Mouse (Mus musculus) hindbrain, embryonic 14.5 days (tissue): ENCODE measurements at regions not wholly inside any gene's neighbourhood (a gene's known extent, or its start where the extent isn't known, plus 50 kb on each side); places are given as distances from the start of the nearest gene placed in this dataset.

Source experiments
- ATAC-seq: fragments of 200-750 bp; cut with Nextera tagmentation; 2 replicates; pipeline ENCODE4 v1.8.0; 2017; ENCODE audit warnings: moderate number of reproducible peaks, mild to moderate bottlenecking, moderate TSS enrichment, moderate library complexity; ENCODE audit not compliant: low FRiP score
- DNase-seq: peaks from one replicate; pipeline ENCODE4 v3.0.0-alpha.2; 2015; ENCODE audit warnings: low spot score
- H3K27ac ChIP-seq: fragments of 300-500 bp; sonication (generic); 2 replicates; pipeline ENCODE4 v1.5.1; 2014; ENCODE audit warnings: mild to moderate bottlenecking, moderate library complexity
- H3K27me3 ChIP-seq: fragments of 300-500 bp; sonication (generic); 2 replicates; pipeline ENCODE4 v1.6.1; 2014; ENCODE audit warnings: mild to moderate bottlenecking, low read length, mixed read lengths; ENCODE audit not compliant: control insufficient read depth, insufficient read depth
- H3K36me3 ChIP-seq: fragments of 300-500 bp; sonication (generic); replicated peaks from 2 replicates; pipeline ENCODE4 v1.6.1; 2014; ENCODE audit not compliant: control insufficient read depth, insufficient read depth
- H3K4me1 ChIP-seq: fragments of 300-500 bp; sonication (generic); replicated peaks from 2 replicates; pipeline ENCODE4 v1.6.1; 2014; ENCODE audit warnings: antibody characterized with exemption, low read length, mixed read lengths; ENCODE audit not compliant: control insufficient read depth, insufficient read depth
- H3K4me2 ChIP-seq: fragments of 300-500 bp; sonication (generic); replicated peaks from 2 replicates; pipeline ENCODE4 v1.6.1; 2014; ENCODE audit warnings: mild to moderate bottlenecking, moderate library complexity
- H3K4me3 ChIP-seq: fragments of 300-500 bp; sonication (generic); replicated peaks from 2 replicates; pipeline ENCODE4 v1.5.1; 2014; ENCODE audit warnings: mild to moderate bottlenecking, low read length
- H3K9ac ChIP-seq: fragments of 300-500 bp; sonication (generic); 2 replicates; pipeline ENCODE4 v1.6.1; 2014
- H3K9me3 ChIP-seq: fragments of 300-500 bp; sonication (generic); 2 replicates; pipeline ENCODE4 v1.6.1; 2016; ENCODE audit warnings: low read length; ENCODE audit not compliant: control insufficient read depth
- WGBS: fragments of 180-500 bp; shearing (Covaris S2); extraction: QIAGEN DNeasy Blood & Tissue Kit; methylation state at CpG from one replicate; pipeline ENCODE4 v1.1.7; 2014; 5-methylcytosine and 5-hydroxymethylcytosine counted together

DNA sequence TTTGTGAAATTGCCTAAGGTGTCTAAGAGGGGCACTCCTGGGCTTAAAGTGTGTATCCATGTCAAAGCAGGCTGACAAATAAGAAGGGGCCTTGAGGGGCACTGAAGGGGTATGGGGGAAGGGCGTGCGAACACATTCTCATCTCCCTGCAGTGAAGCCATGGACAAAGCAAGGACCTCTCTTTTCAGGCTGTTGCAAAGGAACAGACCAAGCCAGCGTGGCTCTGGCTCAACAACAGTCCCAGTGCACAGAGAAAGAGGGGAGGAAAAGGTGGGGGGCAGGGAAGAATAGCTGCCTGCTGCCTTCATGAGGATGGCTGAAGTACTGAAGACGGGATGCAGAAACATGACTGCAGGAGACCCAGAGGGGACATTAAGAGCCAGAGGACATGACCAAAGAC, 184.9 kb upstream of the Rbms3 start:
- Histone ChIP-seq H3K27me3 (no peaks in the 10 kb centered on the region), H3K9ac (no peak overlapping the region), H3K27ac (no peak overlapping the region), H3K4me2 (no peak overlapping the region), H3K36me3 (no peaks in the 10 kb centered on the region), H3K4me1 (no peaks in the 10 kb centered on the region; the same call in 1 of the 2 replicates), H3K4me3 (no peak overlapping the region), H3K9me3 (no peaks in the 10 kb centered on the region)
- DNase-seq (no peak), ATAC-seq (no peak; the same call in 1 of the 2 replicates)
- 13% methylated on average over 4 of the region's 4 CpGs for WGBS

DNA sequence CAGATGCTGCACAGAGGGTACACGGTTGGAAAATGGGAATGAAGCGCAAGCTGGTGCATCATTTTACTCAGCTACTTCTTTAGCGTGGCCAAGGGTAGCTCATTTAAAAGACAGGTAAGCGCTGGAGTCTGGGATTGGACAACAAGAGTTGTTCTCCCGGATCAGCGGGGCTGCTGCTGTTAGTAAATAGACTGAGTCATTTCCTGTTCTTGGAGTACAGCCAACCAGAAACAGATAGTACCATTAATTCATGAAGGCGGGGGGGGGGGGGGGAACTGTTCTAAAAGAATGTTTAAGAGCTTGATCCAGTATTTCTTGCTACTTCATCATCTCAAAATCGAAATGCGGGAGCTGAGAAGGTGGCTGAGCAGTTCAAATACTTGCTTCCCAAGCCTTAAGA, 183.5 kb upstream of the Rbms3 start:
- ATAC-seq (no peak), DNase-seq (no peak)
- no peaks in the 10 kb centered on the region; the same call in 1 of the 2 replicates for H3K4me1 ChIP-seq
- no peak overlapping the region for H3K4me2 ChIP-seq
- H3K9ac ChIP-seq: no peak overlapping the region
- H3K27ac ChIP-seq: no peak overlapping the region
- no peak overlapping the region for H3K4me3 ChIP-seq
- no peaks in the 10 kb centered on the region for H3K27me3 ChIP-seq
- no peaks in the 10 kb centered on the region for H3K9me3 ChIP-seq
- 83% methylated on average over 9 of the region's 9 CpGs for WGBS
- H3K36me3 ChIP-seq: no peaks in the 10 kb centered on the region

DNA sequence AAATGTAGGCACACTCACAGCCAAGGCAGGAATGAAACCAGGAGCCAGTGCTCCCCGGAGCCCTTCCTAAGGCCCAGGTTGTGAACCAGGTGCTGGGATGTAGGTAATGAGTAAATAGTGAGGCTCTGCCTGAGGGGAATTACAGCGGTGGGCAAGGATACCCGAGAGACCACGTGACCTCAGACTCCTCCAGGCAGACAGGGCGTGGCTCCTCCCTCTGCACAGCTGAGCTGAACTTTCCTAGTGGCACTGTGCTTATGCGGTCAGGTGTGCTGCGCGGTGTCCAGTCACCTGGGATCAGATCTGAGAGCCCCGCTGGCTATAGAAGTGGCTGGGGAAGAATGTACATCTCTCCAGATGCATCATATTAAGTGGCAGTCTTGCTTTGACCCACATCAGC, 176.1 kb upstream of the Rbms3 start:
- Histone ChIP-seq H3K36me3 (no peaks in the 10 kb centered on the region), H3K4me3 (no peak overlapping the region), H3K4me2 (no peak overlapping the region), H3K27ac (no peak overlapping the region), H3K27me3 (no peaks in the 10 kb centered on the region), H3K9me3 (no peaks in the 10 kb centered on the region), H3K4me1 (no peaks in the 10 kb centered on the region), H3K9ac (no peak overlapping the region)
- ATAC-seq: no peak
- DNase-seq: no peak
- 77% methylated on average over 9 of the region's 9 CpGs for WGBS

DNA sequence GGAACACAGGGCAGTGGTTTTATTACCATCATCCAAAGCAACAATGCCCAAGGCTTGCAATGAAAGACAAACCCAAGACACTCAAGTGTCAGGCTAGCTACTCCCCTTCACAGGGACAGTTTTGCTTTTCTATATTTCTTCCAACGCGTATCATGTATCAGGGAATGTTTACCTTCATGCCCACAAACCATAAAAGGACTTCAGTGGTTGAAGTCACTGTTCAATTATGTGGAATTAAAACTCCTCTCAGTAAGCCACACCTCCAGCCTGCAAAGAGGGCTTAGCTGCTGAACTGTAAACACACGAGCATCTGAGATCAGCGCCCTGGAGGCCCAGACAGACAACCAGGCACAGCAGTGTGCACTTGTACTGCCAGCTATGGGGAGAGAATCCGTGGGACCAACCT, 154.5 kb upstream of the Rbms3 start:
- Histone ChIP-seq H3K4me1 (no peaks in the 10 kb centered on the region), H3K4me2 (no peak overlapping the region), H3K9ac (no peak overlapping the region), H3K27ac (no peak overlapping the region), H3K36me3 (no peaks in the 10 kb centered on the region), H3K27me3 (no peaks in the 10 kb centered on the region), H3K9me3 (no peaks in the 10 kb centered on the region), H3K4me3 (no peak overlapping the region)
- no peak for ATAC-seq
- WGBS: 73% methylated on average over 5 of the region's 5 CpGs
- DNase-seq: no peak

DNA sequence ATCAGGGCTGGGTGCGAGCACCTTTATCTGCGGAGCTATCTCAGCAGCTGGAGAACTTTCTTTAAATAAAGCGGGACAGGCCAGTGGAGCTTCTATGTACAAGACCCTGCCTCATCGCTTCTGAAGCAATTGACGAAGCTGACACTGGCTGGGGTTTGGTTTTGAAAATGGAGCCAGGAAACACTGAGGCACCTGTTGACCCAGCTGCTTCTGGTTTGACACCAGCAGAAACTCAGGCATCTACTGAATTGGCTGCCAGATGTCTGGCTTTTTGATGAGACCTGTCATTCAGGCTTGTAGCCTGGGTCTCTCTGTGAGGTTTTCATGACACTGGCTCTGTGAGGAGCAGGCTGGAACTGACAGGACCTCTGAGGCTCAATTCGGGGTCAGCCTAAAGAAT, 124.9 kb upstream of the Rbms3 start:
- Histone ChIP-seq H3K4me1 (no peaks in the 10 kb centered on the region), H3K27ac (no peak overlapping the region), H3K9ac (no peak overlapping the region), H3K27me3 (no peaks in the 10 kb centered on the region), H3K36me3 (no peaks in the 10 kb centered on the region), H3K4me3 (no peak overlapping the region), H3K9me3 (no peaks in the 10 kb centered on the region), H3K4me2 (no peak overlapping the region)
- DNase-seq (no peak), ATAC-seq (no peak)
- 88% methylated on average over 6 of the region's 6 CpGs for WGBS

DNA sequence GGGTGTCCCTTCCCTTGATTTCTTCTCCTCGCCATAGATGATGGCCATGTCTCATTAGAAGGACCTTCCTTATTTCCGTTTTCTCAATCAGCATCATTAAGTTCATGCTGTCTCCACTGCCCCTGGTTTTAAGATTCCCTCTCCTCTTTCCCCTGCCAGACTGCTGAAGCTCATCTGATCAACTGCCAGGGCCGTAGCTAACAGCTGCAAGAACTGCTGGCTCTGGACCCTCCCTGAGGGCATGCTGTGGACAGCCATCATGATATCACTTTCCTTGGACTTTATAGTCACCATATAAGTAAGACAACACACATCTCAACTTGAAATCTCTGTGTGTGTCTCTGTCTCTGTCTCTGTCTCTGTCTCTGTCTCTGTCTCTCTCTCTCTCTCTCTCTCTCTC, 123.8 kb upstream of the Rbms3 start:
- no peak overlapping the region for H3K9ac ChIP-seq
- WGBS: 73% methylated on average over 3 of the region's 3 CpGs
- H3K27ac ChIP-seq: no peak overlapping the region
- DNase-seq (no peak), ATAC-seq (no peak)
- H3K36me3 ChIP-seq: no peaks in the 10 kb centered on the region
- H3K9me3 ChIP-seq: no peaks in the 10 kb centered on the region
- H3K4me3 ChIP-seq: no peak overlapping the region
- H3K4me2 ChIP-seq: no peak overlapping the region
- H3K27me3 ChIP-seq: no peaks in the 10 kb centered on the region
- H3K4me1 ChIP-seq: no peaks in the 10 kb centered on the region

DNA sequence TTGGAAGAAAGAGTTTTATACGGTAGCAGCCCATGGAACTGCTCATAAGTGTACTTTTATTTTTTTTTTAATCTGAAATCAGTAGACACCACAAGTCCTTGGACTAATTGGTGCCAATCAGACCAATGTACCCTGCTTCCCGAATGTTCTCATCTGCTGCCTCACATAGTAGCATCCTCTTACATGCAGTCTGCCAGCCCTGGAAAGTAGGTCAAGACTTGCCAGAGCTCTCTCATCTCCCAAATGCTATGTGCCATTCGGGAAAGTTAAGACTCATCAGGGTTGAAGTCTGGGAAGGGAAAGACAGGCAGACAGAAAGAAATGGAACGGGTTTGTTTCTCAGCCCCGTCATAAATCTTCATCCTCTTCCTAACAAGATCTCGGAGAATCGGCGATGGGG, 115.2 kb upstream of the Rbms3 start:
- no peak for ATAC-seq
- DNase-seq: no peak
- WGBS: 93% methylated on average over 8 of the region's 8 CpGs
- H3K4me3 ChIP-seq: no peak overlapping the region
- no peak overlapping the region for H3K9ac ChIP-seq
- no peaks in the 10 kb centered on the region for H3K4me1 ChIP-seq
- no peaks in the 10 kb centered on the region for H3K27me3 ChIP-seq
- H3K4me2 ChIP-seq: no peak overlapping the region
- H3K27ac ChIP-seq: no peak overlapping the region
- H3K36me3 ChIP-seq: no peaks in the 10 kb centered on the region
- no peaks in the 10 kb centered on the region for H3K9me3 ChIP-seq

DNA sequence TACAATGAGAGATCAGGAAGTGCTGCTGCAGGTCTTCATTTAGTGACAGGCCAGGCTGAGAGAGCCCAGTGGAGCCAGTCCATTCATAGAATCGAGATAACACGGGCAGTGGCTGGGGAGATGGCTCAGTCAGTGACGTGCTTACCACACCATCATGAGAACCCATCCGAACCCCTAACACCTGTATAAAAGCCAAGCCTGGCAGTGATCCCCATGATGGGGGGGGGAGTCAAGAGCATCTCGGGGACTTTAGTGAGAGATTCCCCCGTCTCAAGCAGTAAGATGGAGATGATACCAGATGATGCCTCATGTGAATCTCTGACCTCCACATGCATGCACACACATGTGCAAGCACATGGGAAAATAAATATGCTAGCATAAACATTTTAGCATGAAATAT, 99.7 kb upstream of the Rbms3 start:
- Histone ChIP-seq H3K9me3 (no peaks in the 10 kb centered on the region), H3K4me2 (no peak overlapping the region), H3K27me3 (no peaks in the 10 kb centered on the region), H3K36me3 (no peaks in the 10 kb centered on the region), H3K27ac (no peak overlapping the region), H3K9ac (no peak overlapping the region), H3K4me1 (no peaks in the 10 kb centered on the region), H3K4me3 (no peak overlapping the region)
- 81% methylated on average over 6 of the region's 6 CpGs for WGBS
- ATAC-seq (no peak), DNase-seq (no peak)

DNA sequence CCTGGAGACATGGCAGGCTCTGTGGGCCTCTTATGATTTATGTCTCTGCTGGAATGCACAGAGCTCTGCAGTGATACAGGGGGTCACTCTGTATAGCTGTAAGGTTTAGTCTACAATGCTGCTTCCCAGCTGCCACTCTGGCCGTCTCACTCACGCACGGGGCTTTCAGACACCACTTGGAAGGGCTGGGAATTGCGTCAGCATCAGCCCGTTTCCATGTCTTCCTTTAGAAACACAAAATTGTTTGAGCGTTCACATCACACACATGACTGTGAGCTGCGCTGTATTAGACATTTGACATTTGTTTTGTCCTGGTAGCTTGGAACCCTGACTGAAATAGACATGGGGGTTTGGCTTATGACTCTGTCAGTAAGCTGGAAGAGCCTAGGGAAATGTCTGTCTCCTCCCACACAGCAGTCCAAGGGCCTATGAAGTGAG, 90.5 kb upstream of the Rbms3 start:
- H3K27me3 ChIP-seq: no peaks in the 10 kb centered on the region
- no peaks in the 10 kb centered on the region for H3K36me3 ChIP-seq
- no peak overlapping the region for H3K9ac ChIP-seq
- peaks cover 7% of the 10 kb centered on the region; the same call in 1 of the 2 replicates for H3K4me1 ChIP-seq
- no peaks in the 10 kb centered on the region for H3K9me3 ChIP-seq
- no peak overlapping the region for H3K27ac ChIP-seq
- ATAC-seq: no peak
- H3K4me2 ChIP-seq: no peak overlapping the region
- 73% methylated on average over 7 of the region's 7 CpGs for WGBS
- H3K4me3 ChIP-seq: no peak overlapping the region
- DNase-seq: no peak

DNA sequence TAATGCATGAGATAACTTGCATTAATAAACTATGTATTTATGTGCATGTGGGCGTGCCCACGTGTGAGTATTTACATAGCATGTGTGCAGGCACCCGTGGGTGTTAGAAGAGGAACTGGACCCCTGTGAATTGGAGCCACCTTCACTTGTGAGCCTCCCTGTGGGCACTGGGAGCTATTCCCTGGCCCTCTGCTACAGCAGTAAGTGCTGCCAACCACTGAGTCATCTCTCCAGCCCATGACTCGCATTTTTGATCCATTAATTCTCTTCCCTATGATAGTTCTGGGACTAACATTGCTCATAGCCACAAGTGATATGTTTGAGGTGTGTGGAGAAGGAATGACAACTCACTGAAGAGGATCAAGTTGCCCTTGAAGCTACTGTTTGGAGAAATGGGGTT, 87.6 kb upstream of the Rbms3 start:
- Histone ChIP-seq H3K27ac (no peak overlapping the region), H3K36me3 (no peaks in the 10 kb centered on the region), H3K9ac (no peak overlapping the region), H3K4me3 (no peak overlapping the region), H3K9me3 (no peaks in the 10 kb centered on the region), H3K27me3 (no peaks in the 10 kb centered on the region), H3K4me2 (no peak overlapping the region), H3K4me1 (peaks cover 7% of the 10 kb centered on the region; the same call in 1 of the 2 replicates)
- ATAC-seq: no peak
- no peak for DNase-seq
- 88% methylated on average over 4 of the region's 4 CpGs for WGBS
